Mouse (Mus musculus) CD4-positive helper T cell, adult 2 months (primary cell): ENCODE results near the gene Gm20695.

Experiments
- DNase-seq: peaks from one replicate; pipeline ENCODE4 v3.0.0-alpha.2; 2012; ENCODE audit warnings: low read depth, missing footprints, low spot score

Gene Gm20695

GRCm38 (mm10) chr16:3895173-3895792 lies 10.8 kb downstream of the Gm20695 start:
- DNase-seq: peak; percentile 70

DNA sequence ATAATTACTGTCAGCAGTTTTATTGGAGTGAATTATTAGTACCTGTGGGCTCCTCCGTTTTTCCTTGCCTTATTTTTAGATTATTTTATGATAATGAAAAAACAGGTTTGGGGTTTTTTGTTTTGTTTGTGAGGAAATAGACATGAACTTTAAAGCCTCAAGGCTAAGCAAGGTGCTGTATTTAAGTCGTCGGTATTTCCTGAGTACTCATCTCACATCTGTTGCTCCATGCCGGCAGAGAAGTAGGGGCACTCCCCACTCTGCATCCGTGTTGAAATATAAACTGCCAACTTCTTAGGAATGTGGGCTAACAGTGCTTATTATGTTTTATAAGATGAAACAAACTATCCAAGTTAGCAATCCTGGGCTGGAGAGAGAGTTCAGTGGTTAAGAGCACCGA lies 11.6 kb downstream of the Gm20695 start:
- DNase-seq: peak; percentile 19

DNA sequence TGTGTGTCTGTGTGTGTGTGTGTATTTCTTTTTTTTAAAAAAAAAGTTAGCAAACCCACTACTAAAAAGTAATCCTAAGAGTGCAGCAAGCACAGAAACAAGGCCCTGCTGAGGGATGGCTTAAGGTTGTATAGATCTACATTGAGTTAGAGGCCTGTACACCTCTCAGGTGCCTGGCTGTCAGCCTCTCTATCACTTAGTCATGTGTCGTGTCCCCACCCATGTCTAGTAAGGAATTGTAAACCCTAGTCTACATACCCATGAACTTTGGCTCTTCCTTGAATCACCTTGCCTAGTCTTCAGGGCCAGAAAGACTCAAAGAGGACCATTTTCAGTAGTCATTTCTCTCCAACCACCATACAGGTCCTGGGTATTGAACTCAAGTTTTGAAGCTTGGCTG lies 12.1 kb downstream of the Gm20695 start:
- no peak for DNase-seq

DNA sequence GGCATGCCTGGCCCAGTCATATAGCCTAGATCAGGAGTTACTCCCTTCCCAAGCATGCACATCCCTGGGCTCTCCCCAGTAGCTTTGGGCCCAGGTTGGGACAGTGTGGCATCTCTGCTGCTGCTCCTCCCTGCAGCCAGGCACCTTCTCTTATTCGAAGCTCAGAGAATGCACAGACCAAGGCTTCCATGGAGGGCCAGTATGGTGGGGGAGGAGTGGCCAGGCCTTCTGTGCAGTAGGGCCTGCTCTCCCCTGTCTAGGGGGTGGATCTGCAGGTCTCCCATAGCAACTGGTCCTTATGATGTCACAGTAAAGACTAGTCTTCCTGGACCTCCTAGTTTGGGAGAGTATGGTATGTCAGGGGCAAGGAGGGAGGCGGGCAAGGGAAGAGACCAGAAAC lies 23.0 kb downstream of the Gm20695 start:
- DNase-seq: no peak

DNA sequence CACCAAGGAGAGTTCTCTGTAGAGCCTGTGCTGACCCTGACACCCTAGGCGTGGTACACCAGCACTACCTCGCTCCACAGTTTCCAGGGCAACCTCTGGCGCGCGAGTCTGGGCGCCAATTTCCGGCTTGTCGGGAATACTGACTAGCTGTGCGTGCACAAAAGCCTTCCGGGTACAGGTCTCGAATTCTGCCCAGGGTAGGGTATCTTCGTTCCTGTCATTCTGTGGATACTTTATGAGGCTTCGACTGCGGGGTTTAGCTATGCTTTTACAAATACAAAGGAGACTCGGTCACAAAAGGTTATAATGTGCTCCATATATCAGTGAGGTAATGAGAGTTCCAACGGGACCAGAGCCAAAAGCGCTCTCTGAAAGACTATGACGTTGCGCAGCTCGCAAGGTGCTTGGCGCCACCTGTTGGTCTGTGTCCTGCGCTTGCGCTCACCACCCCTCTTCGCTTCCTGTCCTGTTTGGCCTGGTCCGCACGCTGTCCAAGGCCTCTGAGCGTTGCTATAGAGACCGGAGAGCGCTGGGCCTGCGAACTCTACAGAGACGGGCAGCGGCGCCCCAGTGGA lies 24.2 kb downstream of the Gm20695 start, which contains the start of the genes 1700037C18Rik and Cluap1:
1700037C18Rik (minus strand) TSS at position 153 of the 575 bp plus-strand sequence.
Cluap1 (plus strand) TSS at position 265 of the 575 bp plus-strand sequence.
- peak; percentile 91 for DNase-seq

- no peak for DNase-seq
These were observed 24.7 kb downstream of the Gm20695 start for GRCm38 (mm10) chr16:3909118-3909517.

- no peak for DNase-seq
These were observed 36.3 kb downstream of the Gm20695 start for GRCm38 (mm10) chr16:3920756-3921155.

DNA sequence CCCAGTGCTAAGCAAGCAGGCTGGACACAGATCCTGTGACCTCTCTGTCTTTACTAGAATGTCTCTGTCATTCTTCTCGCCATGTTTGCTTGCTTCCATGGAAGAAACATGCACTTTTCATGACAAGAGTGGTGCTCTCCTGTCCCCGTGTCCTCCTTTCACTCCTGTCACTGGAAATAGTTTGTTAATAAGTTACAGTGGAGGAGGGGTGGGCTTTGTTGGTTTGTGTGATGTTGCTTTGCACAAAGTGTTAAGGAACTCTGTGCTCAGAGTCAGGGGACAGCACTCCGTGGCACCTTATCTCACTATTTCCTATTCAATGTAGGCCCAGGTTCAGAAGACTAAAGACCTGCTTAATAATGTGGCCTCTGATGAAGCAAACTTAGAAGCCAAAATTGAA lies 39.1 kb downstream of the Gm20695 start:
- no peak for DNase-seq

- no peak for DNase-seq
These were observed 39.5 kb downstream of the Gm20695 start for GRCm38 (mm10) chr16:3923966-3924365.

DNA sequence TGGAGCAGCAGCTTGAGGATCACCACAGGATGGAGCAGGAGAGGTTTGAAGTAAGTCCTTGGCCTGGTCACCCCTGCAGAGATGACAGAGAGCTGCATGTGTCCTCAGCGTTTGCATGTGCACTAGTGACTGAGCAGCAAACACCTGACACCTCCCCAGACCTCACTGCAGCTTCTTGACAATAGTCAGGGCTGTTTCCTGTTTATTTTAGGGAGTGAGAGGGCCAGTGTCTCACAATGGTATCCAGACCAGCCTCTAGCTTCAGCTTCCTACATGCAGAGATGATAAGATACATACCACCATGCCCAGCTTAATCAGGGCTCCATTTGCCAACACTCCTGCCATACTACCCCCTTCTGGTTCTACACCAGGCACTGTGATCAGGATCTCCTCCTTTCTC lies 44.1 kb downstream of the Gm20695 start:
- no peak for DNase-seq

GRCm38 (mm10) chr16:3929151-3929550 lies 44.7 kb downstream of the Gm20695 start:
- DNase-seq: no peak

GRCm38 (mm10) chr16:3933536-3933935 lies 49.1 kb downstream of the Gm20695 start:
- DNase-seq: peak; percentile 11

DNA sequence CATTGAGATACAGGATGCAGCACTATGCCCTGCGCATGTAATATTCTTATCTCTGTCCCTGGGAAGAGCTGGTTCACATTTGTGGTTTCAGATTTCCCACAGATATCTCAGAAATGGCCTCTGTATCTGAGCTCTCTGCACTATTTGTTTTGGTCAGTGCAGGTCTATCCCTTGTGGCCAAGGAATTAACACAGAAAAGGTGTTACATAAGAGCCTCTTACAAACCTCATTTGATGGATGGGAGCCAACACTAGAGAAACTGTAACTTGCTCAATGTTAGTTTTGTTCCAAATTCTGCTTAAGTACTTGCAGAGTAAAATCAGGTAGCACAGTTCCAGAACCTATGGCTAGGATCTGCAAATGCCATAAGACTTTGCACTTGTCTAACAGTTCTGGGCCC lies 49.6 kb downstream of the Gm20695 start:
- no peak for DNase-seq

- peak; percentile 21 for DNase-seq
These were observed 50.3 kb downstream of the Gm20695 start for GRCm38 (mm10) chr16:3934701-3935100.

- DNase-seq: no peak
These were observed 66.7 kb downstream of the Gm20695 start for GRCm38 (mm10) chr16:3951141-3951540.

DNA sequence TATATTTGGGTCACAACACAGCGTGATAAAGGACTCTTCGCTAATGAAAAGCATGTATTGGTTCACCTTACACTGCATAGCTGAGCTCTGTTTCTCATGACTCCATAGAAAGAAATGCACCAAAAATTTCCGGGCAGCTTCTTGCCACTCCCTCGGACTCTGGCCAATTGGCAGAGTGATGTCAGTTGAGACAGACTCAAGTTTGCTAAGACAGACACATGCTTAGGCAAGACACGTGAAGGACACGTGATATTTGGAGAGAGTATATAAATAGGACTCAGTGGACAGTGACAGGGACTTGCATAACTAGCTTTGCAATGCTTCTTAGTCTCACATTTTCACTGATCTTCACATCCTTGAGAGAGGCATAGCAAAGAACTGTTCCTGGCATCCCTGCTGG lies 71.9 kb downstream of the Gm20695 start:
- no peak for DNase-seq

- DNase-seq: no peak
These were observed 74.8 kb downstream of the Gm20695 start for GRCm38 (mm10) chr16:3959261-3959660.

DNA sequence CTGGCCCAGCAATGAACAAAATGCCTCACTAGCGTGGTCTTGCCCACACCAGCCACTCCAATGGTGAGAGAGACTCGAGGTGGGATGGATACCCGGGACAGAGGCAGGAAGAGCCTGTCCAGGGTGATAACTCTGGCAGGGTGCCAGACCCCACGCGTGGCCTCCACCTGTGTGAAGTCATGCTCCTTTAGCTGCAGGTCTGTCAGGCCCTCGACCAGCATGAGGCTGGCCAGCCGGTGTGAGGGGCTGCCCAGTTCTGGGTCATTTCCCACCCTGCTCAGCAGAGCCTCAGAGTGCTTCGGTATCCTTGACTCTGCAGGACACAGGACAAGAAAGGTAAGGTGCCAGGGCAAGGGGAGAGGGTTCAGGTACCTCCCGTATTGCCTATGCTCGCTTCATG lies 80.5 kb downstream of the Gm20695 start:
- DNase-seq: no peak

GRCm38 (mm10) chr16:3965534-3965933 lies 81.1 kb downstream of the Gm20695 start:
- DNase-seq: no peak
